ENCODE assay signal across 11 mouse cellular contexts in the genomic region with DNA sequence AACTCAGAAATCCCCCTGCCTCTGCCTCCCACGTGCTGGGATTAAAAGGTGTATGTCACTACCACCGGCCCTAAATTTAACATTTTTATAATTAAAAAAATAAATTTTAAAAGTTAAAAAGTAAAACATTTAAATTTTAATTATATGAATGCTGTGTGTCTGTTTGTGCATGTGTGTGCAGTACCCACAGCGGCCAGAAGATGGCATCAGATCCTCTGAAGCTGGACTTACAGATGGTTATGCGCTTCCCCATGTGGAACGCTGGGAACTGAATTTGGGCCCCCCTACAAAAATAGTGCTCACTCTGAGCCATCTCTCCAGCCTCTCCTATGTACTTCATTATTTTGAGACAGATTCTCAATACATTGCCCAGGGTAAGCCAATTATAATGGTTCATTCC. TPM values are rescaled to one million over a fixed set of nuclear protein-coding genes. Genes with fewer than 3 reads are reported as not detected.
DNase-seq lines count a peak whose midpoint lies in the region; ATAC-seq and TF ChIP-seq lines count a peak whose summit lies in the region.
"Had no signal": no experiment of that assay in that cellular context is flagged by ENCODE, and none has a peak within 500 bp of the region (broad histone marks: within the 10 kb centered on the region; RNA-seq: fewer than 3 reads in every experiment).

No protein-coding gene starts in this region.

- peak; percentile 56 for DNase-seq in CD4-positive, CD25-positive, alpha-beta regulatory T cell, adult 2 months (ENCODE audit: low read depth, low spot score)
- DNase-seq in layer of hippocampus, adult 2 months (ENCODE audit: low spot score in 2 of 2), result no peak
- no peak for DNase-seq in layer of hippocampus, adult 11-12 months (ENCODE audit: low spot score)
- no peak for DNase-seq in brain, embryonic 14.5 days (ENCODE audit: low read depth)
- DNase-seq in splenic B cell, adult 2 months (ENCODE audit: low read depth, low spot score), result peak; percentile 58
- no peak for DNase-seq in urinary bladder, postnatal 10 days (ENCODE audit: low spot score)
- no peak for DNase-seq in Muller cell, postnatal 12 days (ENCODE audit: inconsistent ontology term)
- DNase-seq: cerebellum, adult 11-12 months had no signal

- no peak overlapping the region for H3K27ac ChIP-seq in layer of hippocampus, adult 2 months
- H3K27ac ChIP-seq: macrophage had no signal

- TF ChIP-seq POLR2A in brain, embryonic 14.5 days (IDR thresholded peaks at IDR 0.05; ENCODE audit: borderline replicate concordance, extremely low read depth, insufficient read depth, insufficient read length, poor library complexity, severe bottlenecking), result no peak

- H3K4me3 ChIP-seq in layer of hippocampus, adult 2 months, result no peak overlapping the region

- H3K36me3 ChIP-seq in splenic B cell, adult 2 months (ENCODE audit: control insufficient read depth, insufficient read depth, low read length, poor library complexity, severe bottlenecking), result no peaks in the 10 kb centered on the region

- no peak for ATAC-seq in CD4-positive, CD25-positive, alpha-beta regulatory T cell, adult 4 months
- ATAC-seq: inflammation-experienced regulatory T-cells, adult 6 months had no signal

- peak; percentile 65 for TF ChIP-seq CTCF in layer of hippocampus, adult 2 months (conservative IDR thresholded peaks at IDR 0.05)
- peak; percentile 39; the same call in 1 of the 2 replicates for TF ChIP-seq CTCF in brain, embryonic 14.5 days (IDR thresholded peaks at IDR 0.05; ENCODE audit: borderline replicate concordance, extremely low read depth, insufficient read depth, insufficient read length)

- H3K27me3 ChIP-seq in splenic B cell, adult 2 months (ENCODE audit: control insufficient read depth, insufficient read depth, low read length, poor library complexity, severe bottlenecking), result no peaks in the 10 kb centered on the region

RNA-seq across cellular contexts. Expression of a gene that starts 14.2 kb away (rescaled TPM):
- 1 to 10 TPM in 1 of 2 experiments, under 1 TPM in 1; 0.44 to 1.0 TPM for polyA plus RNA-seq in CD4-positive, CD25-positive, alpha-beta regulatory T cell, adult 4 months (2017; shearing (Covaris generic))
- 1 to 10 TPM; 3.5 to 3.7 TPM for total RNA-seq in layer of hippocampus, adult 2 months (2021)
- polyA plus RNA-seq in brain, embryonic 14.5 days (2012; rRNA removed), result 1.9 and 3.6 TPM in 2 replicates

RNA-seq across cellular contexts. Expression of a gene that starts 14.4 kb away (rescaled TPM):
- 10 to 100 TPM in 1 of 2 experiments, 1 to 10 TPM in 1; 9.0 to 19.3 TPM for polyA plus RNA-seq in CD4-positive, CD25-positive, alpha-beta regulatory T cell, adult 4 months (2017; shearing (Covaris generic))
- 10 to 100 TPM; 22.0 to 25.4 TPM for total RNA-seq in layer of hippocampus, adult 2 months (2021)
- 35.8 and 39.3 TPM in 2 replicates for polyA plus RNA-seq in brain, embryonic 14.5 days (2012; rRNA removed)

RNA-seq across cellular contexts. Expression of a gene that starts 41.5 kb away (rescaled TPM):
- 10 to 100 TPM; 45.0 to 53.9 TPM for polyA plus RNA-seq in CD4-positive, CD25-positive, alpha-beta regulatory T cell, adult 4 months (2017; shearing (Covaris generic))
- 10 to 100 TPM; 50.9 to 64.9 TPM for total RNA-seq in layer of hippocampus, adult 2 months (2021)
- polyA plus RNA-seq in brain, embryonic 14.5 days (2012; rRNA removed), result 83.3 and 90.6 TPM in 2 replicates

Comparison
In these comparisons a context has a peak if more than half of its experiments do, and no peak if none do; other contexts are left out.
1. DNase-seq: peak in CD4-positive, CD25-positive, alpha-beta regulatory T cell, adult 2 months (single experiment) and splenic B cell, adult 2 months (single experiment); none in layer of hippocampus, adult 2 months (0 of 2), layer of hippocampus, adult 11-12 months (single experiment), brain, embryonic 14.5 days (single experiment), urinary bladder, postnatal 10 days (single experiment) and Muller cell, postnatal 12 days (single experiment).